Mouse (Mus musculus): ENCODE measurements around the gene Gm28891.
"Not testable (repeated sequence)": the region's sequence is repeated elsewhere in the genome, so short reads cannot be mapped to it uniquely, and the experiment has no call there.

Gene Gm28891

GRCm38 (mm10) chrY:60240902-60241301 is at the start of gene Gm28891:
TSS of gene Gm28891 (plus strand) at chrY:60241202.
- not testable (repeated sequence) for DNase-seq

All from kidney, postnatal 10 days (tissue).